Mouse (Mus musculus): ENCODE measurements at regions not wholly inside any gene's neighbourhood (a gene's known extent, or its start where the extent isn't known, plus 50 kb on each side); places are given as distances from the start of the nearest gene placed in this dataset.

DNA sequence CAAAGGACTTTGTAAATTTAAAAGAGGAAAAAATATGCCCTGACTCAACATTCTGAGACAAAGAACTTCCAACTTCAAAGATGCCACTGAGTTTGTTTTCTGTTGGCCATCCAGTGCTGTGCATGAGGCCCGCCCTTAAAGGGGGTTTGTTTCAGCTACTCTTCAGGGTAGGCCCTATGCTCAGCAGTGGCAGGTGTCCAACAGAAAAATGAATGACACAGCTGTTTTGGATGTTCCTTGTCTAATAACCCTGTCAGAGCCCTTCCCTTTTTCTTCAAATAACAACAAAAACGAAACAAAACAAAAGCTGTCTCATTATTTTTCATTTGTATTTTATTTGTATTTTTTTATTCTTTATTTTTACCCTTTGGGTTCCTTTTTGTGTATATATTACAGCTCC, 61.5 kb downstream of the Gm10260 start:
- TF ChIP-seq CTCF (IDR thresholded peaks at IDR 0.05; ENCODE audit: borderline replicate concordance, extremely low read depth, insufficient read depth, insufficient read length), result no peak
- no peak for TF ChIP-seq POLR2A (IDR thresholded peaks at IDR 0.05; ENCODE audit: borderline replicate concordance, extremely low read depth, insufficient read depth, insufficient read length, poor library complexity, severe bottlenecking)
